Mouse (Mus musculus): ENCODE results near the gene Nemp1. TPM values are rescaled to one million over a fixed set of nuclear protein-coding genes. Genes with fewer than 3 reads are reported as not detected.
A peak's percentile ranks its signal among the peaks of the same experiment; 100 is the strongest.

Gene Nemp1
- 10.6 and 10.7 TPM in 2 replicates for polyA plus RNA-seq (2015; fragmentation: Nextera tagmentation; extraction: Ambion mirVana)

DNA sequence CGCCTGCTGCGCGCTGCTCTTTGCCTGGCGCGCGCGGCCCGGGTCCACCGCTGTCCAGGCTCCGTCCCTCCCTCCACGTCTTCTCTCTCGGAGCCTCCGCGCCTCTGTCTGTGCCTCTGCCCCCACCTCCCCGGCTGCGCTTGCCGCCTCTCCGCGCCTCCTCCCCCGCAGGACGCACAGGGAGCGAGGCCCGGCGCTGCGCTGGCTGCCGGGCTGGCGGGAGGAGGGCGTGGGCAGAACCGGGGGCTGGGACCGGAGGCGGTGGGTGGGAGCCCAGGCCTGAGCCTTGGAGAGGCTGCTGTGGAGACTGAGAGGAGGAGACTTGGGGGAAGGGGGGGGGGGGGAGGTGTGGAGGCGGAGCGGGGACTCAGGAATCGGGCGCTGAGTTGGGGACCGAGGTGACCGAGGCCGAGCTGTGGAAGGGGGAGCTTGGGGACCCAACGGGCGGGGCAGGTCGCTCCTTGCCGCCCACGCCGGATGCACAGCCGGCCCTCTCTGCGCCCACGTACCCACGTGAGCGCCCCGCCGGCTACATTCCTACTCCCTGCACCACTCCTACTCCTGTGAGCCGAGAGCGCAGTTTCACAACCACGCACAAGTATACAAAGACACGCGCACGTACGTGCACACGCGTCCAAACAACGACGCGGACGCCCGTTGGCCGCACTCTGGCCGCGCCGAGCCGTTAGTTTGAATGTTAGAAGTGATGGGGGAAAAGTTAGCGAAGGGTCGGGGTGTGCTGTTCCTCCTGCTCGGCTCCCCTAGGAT lies at the start of gene Nemp1:
Gene Nemp1, plus strand, starts transcription at position 401 of the 768 bp plus-strand sequence.
- H3K9me3 ChIP-seq (ENCODE audit: low read length) = no peaks in the 10 kb centered on the region
- peak; percentile 76 for ATAC-seq (ENCODE audit: low FRiP score, low TSS enrichment)
- no peaks in the 10 kb centered on the region for H3K27me3 ChIP-seq (ENCODE audit: insufficient read depth, low read length)
- WGBS = under 1% methylated on average over 65 of the region's 73 CpGs
- peak within 1 kb of the TSS; percentile 75 for H3K9ac ChIP-seq (replicated peaks; ENCODE audit: low read length)
- peak within 1 kb of the TSS; percentile 80 for H3K4me2 ChIP-seq (replicated peaks; ENCODE audit: low read depth, low read length)
- H3K36me3 ChIP-seq (ENCODE audit: insufficient read depth, low read length) = peaks cover 4% of the 10 kb centered on the region; the same call in 1 of the 2 replicates
- peak within 1 kb of the TSS; percentile 98 for H3K27ac ChIP-seq (ENCODE audit: low read length)
- peak within 1 kb of the TSS; percentile 62 for H3K4me3 ChIP-seq (ENCODE audit: low read length)
- H3K4me1 ChIP-seq (ENCODE audit: insufficient read depth, low read length) = peaks cover 60% of the 10 kb centered on the region

- ATAC-seq (ENCODE audit: low FRiP score, low TSS enrichment) = no peak
- peaks cover 75% of the 10 kb centered on the region for H3K4me1 ChIP-seq (ENCODE audit: insufficient read depth, low read length)
Measured at GRCm38 (mm10) chr10:127617294-127617693, 49.4 kb upstream of the Nemp1 start.

DNA sequence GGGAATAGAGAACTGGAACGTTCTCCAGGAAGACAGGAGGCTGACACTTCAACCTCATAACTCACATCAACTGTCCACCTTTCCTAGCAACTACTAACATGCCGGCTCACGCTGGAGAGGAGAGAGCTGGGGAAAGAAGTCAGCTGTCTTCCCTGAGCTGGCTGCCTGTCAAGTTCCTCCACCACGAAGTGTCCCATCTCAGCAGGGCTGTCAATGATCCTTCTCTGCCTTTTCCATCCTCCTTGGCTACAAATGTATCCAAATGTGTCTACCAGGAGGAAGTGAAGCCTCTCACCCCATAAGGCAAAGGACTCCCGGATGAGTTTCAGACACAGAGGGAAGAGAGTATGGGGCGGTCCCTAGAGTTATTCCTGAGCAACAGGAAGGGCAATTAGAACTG lies 48.5 kb upstream of the Nemp1 start:
- peaks cover 79% of the 10 kb centered on the region for H3K4me1 ChIP-seq (ENCODE audit: insufficient read depth, low read length)
- no peaks in the 10 kb centered on the region for H3K9me3 ChIP-seq (ENCODE audit: low read length)
- WGBS = 21% methylated on average over 6 of the region's 6 CpGs
- no peaks in the 10 kb centered on the region for H3K36me3 ChIP-seq (ENCODE audit: insufficient read depth, low read length)
- H3K27me3 ChIP-seq (ENCODE audit: insufficient read depth, low read length) = 0 out of 2 replicates have a peak, but pooled peaks cover 3% of the 10 kb centered on the region
- peak overlapping the region; percentile 96 for H3K4me2 ChIP-seq (replicated peaks; ENCODE audit: low read depth, low read length)
- peak overlapping the region; percentile 74 for H3K4me3 ChIP-seq (ENCODE audit: low read length)
- no peak for ATAC-seq (ENCODE audit: low FRiP score, low TSS enrichment)
- peak overlapping the region; percentile 39; the same call in 1 of the 2 replicates for H3K27ac ChIP-seq (ENCODE audit: low read length)
- peak overlapping the region; percentile 45; the same call in 1 of the 2 replicates for H3K9ac ChIP-seq (replicated peaks; ENCODE audit: low read length)

More at GRCm38 (mm10) chr10:127617294-127617693, 49.4 kb upstream of the Nemp1 start:
- 50% methylated on average over 4 of the region's 4 CpGs for WGBS
- Histone ChIP-seq H3K27ac (ENCODE audit: low read length) (peak overlapping the region; percentile 84), H3K27me3 (ENCODE audit: insufficient read depth, low read length) (peaks cover 8% of the 10 kb centered on the region; the same call in 1 of the 2 replicates), H3K4me2 (replicated peaks; ENCODE audit: low read depth, low read length) (no peak overlapping the region), H3K9ac (replicated peaks; ENCODE audit: low read length) (no peak overlapping the region), H3K36me3 (ENCODE audit: insufficient read depth, low read length) (no peaks in the 10 kb centered on the region), H3K9me3 (ENCODE audit: low read length) (no peaks in the 10 kb centered on the region), H3K4me3 (ENCODE audit: low read length) (no peak overlapping the region)

DNA sequence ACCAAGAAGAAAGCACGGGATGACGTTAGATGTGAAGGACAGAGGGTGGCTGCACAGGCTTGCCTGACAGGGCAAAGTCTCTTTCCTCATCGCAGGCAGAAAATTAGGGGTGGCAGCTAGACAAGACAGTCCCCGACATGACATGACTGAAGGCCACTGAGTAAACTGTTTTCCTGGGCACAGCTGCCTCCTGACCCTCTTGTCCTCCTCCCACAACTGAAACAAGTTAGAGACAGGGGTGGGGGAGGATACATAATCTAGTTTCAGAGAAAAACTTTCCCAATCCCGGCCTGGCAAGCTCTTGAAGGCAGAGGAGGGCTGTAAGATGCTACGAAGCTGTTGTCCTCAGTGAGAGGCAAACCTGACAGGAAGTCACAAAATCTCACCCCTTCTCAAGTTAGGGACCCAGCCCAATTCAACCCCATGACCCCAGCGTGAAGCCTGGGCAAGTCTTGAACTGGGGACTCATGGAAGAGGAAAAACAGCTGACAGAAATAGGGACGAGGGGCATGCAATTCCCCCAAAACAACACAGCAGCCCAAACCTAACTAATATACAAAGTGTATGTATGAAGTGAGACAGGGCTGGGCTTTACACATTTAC lies 47.5 kb upstream of the Nemp1 start:
- H3K9me3 ChIP-seq (ENCODE audit: low read length) = no peaks in the 10 kb centered on the region
- H3K4me2 ChIP-seq (replicated peaks; ENCODE audit: low read depth, low read length) = peak overlapping the region; percentile 96
- no peaks in the 10 kb centered on the region for H3K36me3 ChIP-seq (ENCODE audit: insufficient read depth, low read length)
- 0 out of 2 replicates have a peak, but pooled peaks cover 3% of the 10 kb centered on the region for H3K27me3 ChIP-seq (ENCODE audit: insufficient read depth, low read length)
- peak overlapping the region; percentile 81 for H3K9ac ChIP-seq (replicated peaks; ENCODE audit: low read length)
- H3K4me1 ChIP-seq (ENCODE audit: insufficient read depth, low read length) = peaks cover 72% of the 10 kb centered on the region
- 24% methylated on average over 8 of the region's 8 CpGs for WGBS
- peak overlapping the region; percentile 85 for H3K27ac ChIP-seq (ENCODE audit: low read length)
- H3K4me3 ChIP-seq (ENCODE audit: low read length) = peak overlapping the region; percentile 74
- no peak for ATAC-seq (ENCODE audit: low FRiP score, low TSS enrichment)

GRCm38 (mm10) chr10:127619941-127620405 lies 46.7 kb upstream of the Nemp1 start:
- no peaks in the 10 kb centered on the region for H3K9me3 ChIP-seq (ENCODE audit: low read length)
- peak overlapping the region; percentile 74 for H3K4me3 ChIP-seq (ENCODE audit: low read length)
- H3K36me3 ChIP-seq (ENCODE audit: insufficient read depth, low read length) = no peaks in the 10 kb centered on the region
- peak overlapping the region; percentile 81 for H3K9ac ChIP-seq (replicated peaks; ENCODE audit: low read length)
- peak overlapping the region; percentile 85 for H3K27ac ChIP-seq (ENCODE audit: low read length)
- 0 out of 2 replicates have a peak, but pooled peaks cover 3% of the 10 kb centered on the region for H3K27me3 ChIP-seq (ENCODE audit: insufficient read depth, low read length)
- H3K4me1 ChIP-seq (ENCODE audit: insufficient read depth, low read length) = peaks cover 64% of the 10 kb centered on the region
- no peak for ATAC-seq (ENCODE audit: low FRiP score, low TSS enrichment)
- 5% methylated on average over 12 of the region's 12 CpGs for WGBS
- H3K4me2 ChIP-seq (replicated peaks; ENCODE audit: low read depth, low read length) = peak overlapping the region; percentile 96

DNA sequence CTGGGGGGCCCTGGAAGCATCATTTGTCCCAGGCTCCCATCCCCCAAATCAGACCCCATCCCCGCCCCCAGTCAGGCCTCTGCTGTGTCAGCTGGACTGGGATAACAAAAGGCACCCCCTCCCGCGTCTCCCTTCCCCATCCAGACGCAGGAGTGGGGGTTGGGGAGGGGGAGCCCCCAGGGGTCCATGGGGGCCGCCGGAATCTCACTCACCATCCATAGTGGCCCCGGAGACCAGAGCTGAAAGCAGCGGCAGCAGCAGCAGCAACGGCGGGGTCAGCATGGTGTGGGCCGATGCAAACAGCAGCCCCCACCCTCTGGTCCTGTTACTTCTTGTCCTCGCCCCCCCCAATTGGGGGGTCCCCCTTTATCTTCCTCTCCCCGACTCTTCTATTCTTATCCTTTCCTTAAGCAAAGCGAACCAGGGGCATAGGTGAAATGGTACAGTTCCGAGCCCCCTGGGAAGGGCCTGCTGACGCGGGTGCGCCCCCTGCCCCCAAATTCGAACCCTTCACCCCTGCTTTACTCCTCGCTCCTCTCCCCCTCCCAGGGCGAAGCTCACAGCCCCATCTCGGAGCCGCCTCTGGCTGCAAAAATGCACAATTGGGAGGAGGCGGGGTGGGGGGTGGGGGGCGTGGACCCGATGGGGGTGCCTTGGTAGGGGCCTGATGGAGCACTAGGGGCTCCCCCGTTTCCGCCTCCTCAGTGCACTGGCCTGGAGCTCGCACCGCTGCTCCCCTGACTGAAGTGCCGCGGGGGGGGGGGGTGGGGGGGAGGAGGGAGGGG lies 46.1 kb upstream of the Nemp1 start, which contains the start of gene Lrp1:
Gene Lrp1, minus strand, starts transcription at position 743 of the 785 bp plus-strand sequence.
- WGBS = under 1% methylated on average over 24 of the region's 32 CpGs
- H3K4me2 ChIP-seq (replicated peaks; ENCODE audit: low read depth, low read length) = peak within 1 kb of the TSS; percentile 96
- no peaks in the 10 kb centered on the region for H3K9me3 ChIP-seq (ENCODE audit: low read length)
- ATAC-seq (ENCODE audit: low FRiP score, low TSS enrichment) = peak; percentile 80
- peak within 1 kb of the TSS; percentile 81 for H3K9ac ChIP-seq (replicated peaks; ENCODE audit: low read length)
- H3K4me1 ChIP-seq (ENCODE audit: insufficient read depth, low read length) = peaks cover 58% of the 10 kb centered on the region
- H3K27me3 ChIP-seq (ENCODE audit: insufficient read depth, low read length) = no peaks in the 10 kb centered on the region
- no peaks in the 10 kb centered on the region for H3K36me3 ChIP-seq (ENCODE audit: insufficient read depth, low read length)
- peak within 1 kb of the TSS; percentile 98 for H3K27ac ChIP-seq (ENCODE audit: low read length)
- H3K4me3 ChIP-seq (ENCODE audit: low read length) = peak within 1 kb of the TSS; percentile 74

DNA sequence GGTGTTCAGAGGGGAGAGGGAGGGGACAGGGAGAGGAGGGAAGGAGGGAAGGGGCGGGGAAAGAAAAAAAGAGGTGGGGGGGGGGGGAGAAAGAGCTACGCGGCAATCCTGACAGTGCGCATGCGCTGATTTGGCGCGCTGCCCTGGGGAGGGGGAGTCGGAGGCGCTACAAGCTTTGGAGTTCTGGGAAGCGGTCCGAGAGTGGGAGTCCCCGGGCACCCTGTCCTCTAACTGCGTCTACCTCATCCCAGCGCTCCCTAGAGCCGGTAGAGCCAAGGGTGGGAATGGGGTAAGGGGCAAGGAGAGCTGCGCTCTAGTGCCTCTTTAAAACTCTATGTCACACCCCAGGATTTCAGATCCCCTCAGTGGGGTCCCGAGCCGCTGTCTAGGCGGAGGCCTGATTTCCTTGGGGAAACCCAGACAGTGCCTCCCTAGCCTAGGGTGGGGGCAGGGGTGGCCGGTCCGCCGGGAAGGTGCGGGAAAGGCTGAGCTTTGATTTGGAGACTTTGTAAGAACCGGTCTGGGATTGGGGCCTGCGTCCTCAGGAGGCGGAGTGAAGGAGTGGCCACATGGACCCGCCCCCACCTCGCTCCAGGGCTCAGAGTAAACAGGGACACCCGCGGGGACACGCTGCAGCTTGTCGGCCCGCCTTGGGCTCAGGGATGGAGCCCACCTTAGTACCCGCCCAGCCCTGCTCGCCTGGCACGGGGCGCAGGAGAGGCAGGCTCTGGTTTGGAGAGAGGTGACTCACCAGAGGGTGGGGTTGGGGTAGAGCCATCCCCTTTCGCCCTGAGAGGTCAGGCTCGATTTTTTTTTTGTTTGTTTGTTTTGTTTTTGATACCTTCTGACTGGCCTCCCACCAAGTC lies 45.3 kb upstream of the Nemp1 start:
- no peaks in the 10 kb centered on the region for H3K36me3 ChIP-seq (ENCODE audit: insufficient read depth, low read length)
- peak overlapping the region; percentile 81 for H3K9ac ChIP-seq (replicated peaks; ENCODE audit: low read length)
- peak overlapping the region; percentile 98 for H3K27ac ChIP-seq (ENCODE audit: low read length)
- no peaks in the 10 kb centered on the region for H3K27me3 ChIP-seq (ENCODE audit: insufficient read depth, low read length)
- H3K4me1 ChIP-seq (ENCODE audit: insufficient read depth, low read length) = peaks cover 50% of the 10 kb centered on the region
- peak; percentile 91 for ATAC-seq (ENCODE audit: low FRiP score, low TSS enrichment)
- peak overlapping the region; percentile 96 for H3K4me2 ChIP-seq (replicated peaks; ENCODE audit: low read depth, low read length)
- H3K4me3 ChIP-seq (ENCODE audit: low read length) = peak overlapping the region; percentile 74
- 0% methylated on average over 36 of the region's 39 CpGs for WGBS
- peaks cover 3% of the 10 kb centered on the region for H3K9me3 ChIP-seq (ENCODE audit: low read length)

DNA sequence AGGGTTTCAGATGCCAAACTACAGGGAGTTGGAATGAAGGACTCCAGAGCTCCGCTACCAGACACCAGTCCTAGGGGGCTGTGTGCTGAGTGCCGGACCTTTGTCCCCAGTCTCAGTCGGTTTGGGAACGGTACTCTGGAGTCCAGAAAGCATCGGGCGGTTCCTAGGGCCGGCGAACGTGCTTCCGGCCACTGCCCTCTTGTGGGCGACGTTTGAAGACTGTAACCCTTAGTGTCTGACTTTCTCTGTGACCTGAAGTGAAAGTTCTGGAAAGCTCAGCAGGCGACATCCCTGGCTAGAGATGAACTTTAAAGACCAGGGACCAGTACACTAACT lies 44.7 kb upstream of the Nemp1 start:
- under 1% methylated on average over 13 of the region's 13 CpGs for WGBS
- H3K27ac ChIP-seq (ENCODE audit: low read length) = peak overlapping the region; percentile 98
- H3K9ac ChIP-seq (replicated peaks; ENCODE audit: low read length) = peak overlapping the region; percentile 81
- peak overlapping the region; percentile 74 for H3K4me3 ChIP-seq (ENCODE audit: low read length)
- no peaks in the 10 kb centered on the region for H3K36me3 ChIP-seq (ENCODE audit: insufficient read depth, low read length)
- peak overlapping the region; percentile 96 for H3K4me2 ChIP-seq (replicated peaks; ENCODE audit: low read depth, low read length)
- ATAC-seq (ENCODE audit: low FRiP score, low TSS enrichment) = peak; percentile 44
- peaks cover 44% of the 10 kb centered on the region for H3K4me1 ChIP-seq (ENCODE audit: insufficient read depth, low read length)
- no peaks in the 10 kb centered on the region for H3K27me3 ChIP-seq (ENCODE audit: insufficient read depth, low read length)
- H3K9me3 ChIP-seq (ENCODE audit: low read length) = peaks cover 9% of the 10 kb centered on the region
